Mouse (Mus musculus): Measurements from ENCODE around the gene Echs1. TPM values are rescaled to one million over a fixed set of nuclear protein-coding genes. Genes with fewer than 3 reads are reported as not detected.
A peak's percentile ranks its signal among the peaks of the same experiment; 100 is the strongest.
"Not testable (repeated sequence)": the region's sequence is repeated elsewhere in the genome, so short reads cannot be mapped to it uniquely, and the experiment has no call there.

The Echs1 gene
- total and polyA plus RNA-seq, 3 experiments: 438 to 535 (median 490) TPM

GRCm38 (mm10) chr7:140135106-140135770 is 19.0 kb upstream of the Echs1 start:
- Histone ChIP-seq H3K27me3 (ENCODE audit: control insufficient read depth, insufficient read depth, low read length) (no peaks in the 10 kb centered on the region), H3K36me3 (ENCODE audit: control insufficient read depth, insufficient read depth, low read length) (no peaks in the 10 kb centered on the region), H3K4me1 (ENCODE audit: control insufficient read depth, insufficient read depth, low read length) (peaks cover 2% of the 10 kb centered on the region), H3K79me2 (replicated peaks; ENCODE audit: control insufficient read depth, insufficient read depth, low read length) (no peaks in the 10 kb centered on the region), H3K9ac (ENCODE audit: low read depth, low read length) (no peak overlapping the region), H3K27ac (no peak overlapping the region), H3K4me3 (no peak overlapping the region)
- no peak for TF ChIP-seq CTCF (IDR thresholded peaks at IDR 0.05)
- no peak for TF ChIP-seq EP300 (IDR thresholded peaks at IDR 0.05; ENCODE audit: insufficient read depth, low read depth, low read length)
- TF ChIP-seq POLR2A (IDR thresholded peaks at IDR 0.05; ENCODE audit: insufficient read depth, low read depth, low read length): no peak
- intact Hi-C loops (cut with DNase I): loop anchor here (5.0 kb wide), 1 partner anchor 98 kb away; the partner anchor contains the start of genes Tubgcp2 and Zfp511
- no peak for DNase-seq
- 81% methylated on average over 5 of the region's 5 CpGs for WGBS

GRCm38 (mm10) chr7:140134033-140134432 is 17.8 kb upstream of the Echs1 start:
- H3K79me2 ChIP-seq (replicated peaks; ENCODE audit: control insufficient read depth, insufficient read depth, low read length); H3K4me1 ChIP-seq (ENCODE audit: control insufficient read depth, insufficient read depth, low read length); H3K36me3 ChIP-seq (ENCODE audit: control insufficient read depth, insufficient read depth, low read length); intact Hi-C loops (cut with DNase I); H3K27me3 ChIP-seq (ENCODE audit: control insufficient read depth, insufficient read depth, low read length); DNase-seq; H3K27ac ChIP-seq; H3K4me3 ChIP-seq; H3K9ac ChIP-seq (ENCODE audit: low read depth, low read length): not testable (repeated sequence)
- 86% methylated on average over 7 of the region's 7 CpGs for WGBS

- H3K27me3 ChIP-seq (ENCODE audit: control insufficient read depth, insufficient read depth, low read length); H3K4me1 ChIP-seq (ENCODE audit: control insufficient read depth, insufficient read depth, low read length); H3K9ac ChIP-seq (ENCODE audit: low read depth, low read length); H3K4me3 ChIP-seq; intact Hi-C loops (cut with DNase I); DNase-seq; H3K79me2 ChIP-seq (replicated peaks; ENCODE audit: control insufficient read depth, insufficient read depth, low read length); H3K27ac ChIP-seq; H3K36me3 ChIP-seq (ENCODE audit: control insufficient read depth, insufficient read depth, low read length): not testable (repeated sequence)
- WGBS: 92% methylated on average over 7 of the region's 7 CpGs
Measured at GRCm38 (mm10) chr7:140132184-140132583, 15.9 kb upstream of the Echs1 start.

DNA sequence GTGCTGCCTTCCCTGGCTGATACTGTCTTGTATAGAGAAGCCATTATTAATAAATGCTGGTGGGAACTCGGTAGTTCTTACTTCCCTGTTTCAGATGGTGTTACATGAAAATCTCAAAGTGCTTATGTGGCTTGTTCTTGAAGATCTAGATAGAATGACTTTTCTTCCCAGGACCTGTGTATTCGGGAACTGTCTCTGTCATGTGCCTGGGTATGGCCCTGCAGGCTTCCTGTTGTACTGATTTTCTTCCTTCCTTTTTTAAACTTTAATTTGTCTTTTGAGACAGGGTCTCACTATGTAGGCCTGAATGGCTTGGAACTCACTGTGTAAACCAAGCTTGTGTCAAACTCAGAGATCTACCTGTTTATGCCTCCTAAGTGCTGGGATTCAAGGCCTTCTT is 11.6 kb upstream of the Echs1 start:
- 78% methylated on average over 2 of the region's 2 CpGs for WGBS
- Histone ChIP-seq H3K4me1 (ENCODE audit: control insufficient read depth, insufficient read depth, low read length) (peaks cover 3% of the 10 kb centered on the region), H3K9ac (ENCODE audit: low read depth, low read length) (no peak overlapping the region), H3K4me3 (no peak overlapping the region), H3K79me2 (replicated peaks; ENCODE audit: control insufficient read depth, insufficient read depth, low read length) (no peaks in the 10 kb centered on the region), H3K36me3 (ENCODE audit: control insufficient read depth, insufficient read depth, low read length) (no peaks in the 10 kb centered on the region), H3K27ac (no peak overlapping the region), H3K27me3 (ENCODE audit: control insufficient read depth, insufficient read depth, low read length) (no peaks in the 10 kb centered on the region)
- no peak for DNase-seq
- intact Hi-C loops (cut with DNase I): no loop called here
- TF ChIP-seq EP300 (IDR thresholded peaks at IDR 0.05; ENCODE audit: insufficient read depth, low read depth, low read length) (no peak), CTCF (IDR thresholded peaks at IDR 0.05) (no peak), POLR2A (IDR thresholded peaks at IDR 0.05; ENCODE audit: insufficient read depth, low read depth, low read length) (no peak)

DNA sequence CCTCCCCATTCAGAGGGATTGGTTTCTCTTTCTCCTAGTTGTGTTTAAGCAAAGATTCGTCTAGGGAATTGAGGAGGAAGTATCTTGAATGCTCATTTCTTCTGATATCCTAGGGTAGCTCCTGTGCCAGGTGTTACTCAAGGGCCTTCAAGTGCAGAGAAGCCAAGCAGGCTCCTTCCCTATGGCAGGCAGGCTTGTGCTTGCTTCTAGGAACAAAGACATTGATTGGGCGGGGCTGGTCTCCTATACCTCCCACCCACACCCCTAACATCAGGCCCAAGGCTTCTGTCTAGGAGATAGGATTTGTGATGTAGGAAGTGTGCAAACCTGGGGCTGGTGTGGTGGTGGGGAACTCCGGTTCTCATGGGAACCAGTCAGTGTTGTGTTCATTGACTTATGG is 10.7 kb upstream of the Echs1 start:
- H3K36me3 ChIP-seq (ENCODE audit: control insufficient read depth, insufficient read depth, low read length): no peaks in the 10 kb centered on the region
- H3K27me3 ChIP-seq (ENCODE audit: control insufficient read depth, insufficient read depth, low read length): no peaks in the 10 kb centered on the region
- intact Hi-C loops (cut with DNase I): no loop called here
- H3K27ac ChIP-seq: no peak overlapping the region
- TF ChIP-seq EP300 (IDR thresholded peaks at IDR 0.05; ENCODE audit: insufficient read depth, low read depth, low read length): no peak
- no peak for TF ChIP-seq POLR2A (IDR thresholded peaks at IDR 0.05; ENCODE audit: insufficient read depth, low read depth, low read length)
- no peak for TF ChIP-seq CTCF (IDR thresholded peaks at IDR 0.05)
- peaks cover 3% of the 10 kb centered on the region for H3K4me1 ChIP-seq (ENCODE audit: control insufficient read depth, insufficient read depth, low read length)
- WGBS: 87% methylated on average over 3 of the region's 3 CpGs
- no peak overlapping the region for H3K4me3 ChIP-seq
- no peaks in the 10 kb centered on the region for H3K79me2 ChIP-seq (replicated peaks; ENCODE audit: control insufficient read depth, insufficient read depth, low read length)
- DNase-seq: no peak
- H3K9ac ChIP-seq (ENCODE audit: low read depth, low read length): no peak overlapping the region

DNA sequence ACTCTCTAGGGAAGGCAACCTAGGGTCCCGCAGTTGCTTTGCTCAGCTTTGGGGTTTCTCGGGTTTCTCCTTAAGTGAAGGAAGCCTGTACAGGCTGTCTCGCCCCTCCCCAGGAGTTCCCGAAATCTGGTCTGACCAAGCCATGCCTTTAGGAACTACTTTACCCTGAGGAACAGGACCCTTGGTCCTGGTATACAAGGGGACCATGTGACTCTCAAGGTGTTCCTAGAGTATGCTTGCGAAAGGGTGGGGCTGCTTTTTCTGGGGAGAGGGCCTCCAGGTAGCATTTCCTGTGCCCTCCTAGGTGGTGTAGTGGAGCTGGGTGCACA is 9.7 kb upstream of the Echs1 start:
- WGBS: 5% methylated on average over 5 of the region's 5 CpGs
- no peaks in the 10 kb centered on the region for H3K36me3 ChIP-seq (ENCODE audit: control insufficient read depth, insufficient read depth, low read length)
- DNase-seq: no peak
- intact Hi-C loops (cut with DNase I): no loop called here
- H3K27ac ChIP-seq: peak overlapping the region; percentile 80
- H3K9ac ChIP-seq (ENCODE audit: low read depth, low read length): peak overlapping the region; percentile 83
- TF ChIP-seq EP300 (IDR thresholded peaks at IDR 0.05; ENCODE audit: insufficient read depth, low read depth, low read length) (no peak), POLR2A (IDR thresholded peaks at IDR 0.05; ENCODE audit: insufficient read depth, low read depth, low read length) (no peak), CTCF (IDR thresholded peaks at IDR 0.05) (no peak)
- H3K4me3 ChIP-seq: peak overlapping the region; percentile 99
- no peaks in the 10 kb centered on the region for H3K27me3 ChIP-seq (ENCODE audit: control insufficient read depth, insufficient read depth, low read length)
- no peaks in the 10 kb centered on the region for H3K79me2 ChIP-seq (replicated peaks; ENCODE audit: control insufficient read depth, insufficient read depth, low read length)
- peaks cover 3% of the 10 kb centered on the region for H3K4me1 ChIP-seq (ENCODE audit: control insufficient read depth, insufficient read depth, low read length)
